Mouse (Mus musculus): ENCODE measurements around the gene Mst1r. TPM values are rescaled to one million over a fixed set of nuclear protein-coding genes. Genes with fewer than 3 reads are reported as not detected.

Mst1r gene
- polyA plus RNA-seq (2012; rRNA removed) (1.2 and 1.7 TPM in 2 replicates), polyA plus RNA-seq (2014; fragmentation: Nextera tagmentation; extraction: Ambion mirVana) (0.37 TPM in 2 replicates)

GRCm38 (mm10) chr9:107906252-107906966 is at the start of gene Mst1r:
Gene Mst1r, plus strand, starts transcription at chr9:107906873.
- peak within 1 kb of the TSS; percentile 30 to 35 for H3K4me3 ChIP-seq (ENCODE audit: insufficient read depth in 1 of 2, low read depth in 2 of 2, low read length in 2 of 2)
- H3K9me3 ChIP-seq (ENCODE audit: control insufficient read depth, low read length), result no peaks in the 10 kb centered on the region
- TF ChIP-seq EP300 (IDR thresholded peaks at IDR 0.05; ENCODE audit: low read depth) (no peak), CTCF (IDR thresholded peaks at IDR 0.05; ENCODE audit: low read depth) (no peak)
- H3K4me1 ChIP-seq (replicated peaks; ENCODE audit: control insufficient read depth in 2 of 2, insufficient read depth in 2 of 2, low read length in 1 of 2), result peaks cover 7 to 12% of the 10 kb centered on the region in 2 experiments
- no peaks in the 10 kb centered on the region for H3K36me3 ChIP-seq (replicated peaks; ENCODE audit: control insufficient read depth, insufficient read depth, low read depth)
- no peak within 1 kb of the TSS for H3K9ac ChIP-seq (replicated peaks)
- DNase-seq (ENCODE audit: low read depth in 3 of 3, low spot score in 3 of 3) (peak; percentile 38 to 50 (median 47)), ATAC-seq (ENCODE audit: insufficient read depth) (peak; percentile 68)
- H3K27ac ChIP-seq, result no peak within 1 kb of the TSS
- WGBS (ENCODE audit: insufficient replicate concordance), result 27% methylated on average over 19 of the region's 19 CpGs
- H3K27me3 ChIP-seq (ENCODE audit: control insufficient read depth, insufficient read depth, low read length), result no peaks in the 10 kb centered on the region
- peak within 1 kb of the TSS; percentile 58 for H3K4me2 ChIP-seq (ENCODE audit: low read depth)

GRCm38 (mm10) chr9:107858343-107858742 is 48.3 kb upstream of the Mst1r start:
- no peak for TF ChIP-seq CTCF (IDR thresholded peaks at IDR 0.05; ENCODE audit: low read depth)
- TF ChIP-seq EP300 (IDR thresholded peaks at IDR 0.05; ENCODE audit: low read depth), result peak; percentile 29; the same call in 1 of the 2 replicates
- WGBS (ENCODE audit: insufficient replicate concordance), result 38% methylated on average over 3 of the region's 3 CpGs
- Histone ChIP-seq H3K27me3 (ENCODE audit: control insufficient read depth, insufficient read depth, low read length) (no peaks in the 10 kb centered on the region), H3K9ac (replicated peaks) (no peak overlapping the region), H3K9me3 (ENCODE audit: control insufficient read depth, low read length) (no peaks in the 10 kb centered on the region), H3K27ac (no peak overlapping the region), H3K4me3 (ENCODE audit: insufficient read depth in 1 of 2, low read depth in 2 of 2, low read length in 2 of 2) (no peak overlapping the region), H3K4me2 (ENCODE audit: low read depth) (no peak overlapping the region), H3K36me3 (replicated peaks; ENCODE audit: control insufficient read depth, insufficient read depth, low read depth) (peaks cover 9% of the 10 kb centered on the region; the same call in 1 of the 2 replicates), H3K4me1 (replicated peaks; ENCODE audit: control insufficient read depth in 2 of 2, insufficient read depth in 2 of 2, low read length in 1 of 2) (peaks cover 0 to 4% of the 10 kb centered on the region in 2 experiments; a peak in 2 of 4 replicates)
- DNase-seq (ENCODE audit: low read depth in 3 of 3, low spot score in 3 of 3) (no peak), ATAC-seq (ENCODE audit: insufficient read depth) (peak; percentile 52)

GRCm38 (mm10) chr9:107864493-107864892 is 42.2 kb upstream of the Mst1r start:
- no peak for ATAC-seq (ENCODE audit: insufficient read depth)
- 25% methylated on average over 1 of the region's 1 CpGs for WGBS (ENCODE audit: insufficient replicate concordance)
- DNase-seq (ENCODE audit: low read depth in 3 of 3, low spot score in 3 of 3), result no peak

GRCm38 (mm10) chr9:107866081-107866480 is 40.6 kb upstream of the Mst1r start:
- Histone ChIP-seq H3K4me1 (replicated peaks; ENCODE audit: control insufficient read depth in 2 of 2, insufficient read depth in 2 of 2, low read length in 1 of 2) (peaks cover under 1 to 1% of the 10 kb centered on the region in 2 experiments), H3K4me3 (ENCODE audit: insufficient read depth in 1 of 2, low read depth in 2 of 2, low read length in 2 of 2) (no peak overlapping the region), H3K9ac (replicated peaks) (no peak overlapping the region), H3K27ac (no peak overlapping the region), H3K9me3 (ENCODE audit: control insufficient read depth, low read length) (no peaks in the 10 kb centered on the region), H3K36me3 (replicated peaks; ENCODE audit: control insufficient read depth, insufficient read depth, low read depth) (peaks cover 3% of the 10 kb centered on the region), H3K4me2 (ENCODE audit: low read depth) (no peak overlapping the region), H3K27me3 (ENCODE audit: control insufficient read depth, insufficient read depth, low read length) (no peaks in the 10 kb centered on the region)
- ATAC-seq (ENCODE audit: insufficient read depth) (no peak), DNase-seq (ENCODE audit: low read depth in 3 of 3, low spot score in 3 of 3) (no peak)
- no peak for TF ChIP-seq CTCF (IDR thresholded peaks at IDR 0.05; ENCODE audit: low read depth)
- no peak for TF ChIP-seq EP300 (IDR thresholded peaks at IDR 0.05; ENCODE audit: low read depth)
- WGBS (ENCODE audit: insufficient replicate concordance), result 87% methylated on average over 2 of the region's 2 CpGs

More at GRCm38 (mm10) chr9:107864493-107864892, 42.2 kb upstream of the Mst1r start:
- H3K4me3 ChIP-seq (ENCODE audit: insufficient read depth in 1 of 2, low read depth in 2 of 2, low read length in 2 of 2), result no peak overlapping the region
- no peak overlapping the region for H3K27ac ChIP-seq
- no peak for TF ChIP-seq EP300 (IDR thresholded peaks at IDR 0.05; ENCODE audit: low read depth)
- TF ChIP-seq CTCF (IDR thresholded peaks at IDR 0.05; ENCODE audit: low read depth), result no peak
- no peaks in the 10 kb centered on the region; a peak in 1 of 4 replicates for H3K4me1 ChIP-seq (replicated peaks; ENCODE audit: control insufficient read depth in 2 of 2, insufficient read depth in 2 of 2, low read length in 1 of 2)
- H3K9ac ChIP-seq (replicated peaks), result no peak overlapping the region
- no peak overlapping the region for H3K4me2 ChIP-seq (ENCODE audit: low read depth)
- no peaks in the 10 kb centered on the region for H3K9me3 ChIP-seq (ENCODE audit: control insufficient read depth, low read length)
- no peaks in the 10 kb centered on the region for H3K27me3 ChIP-seq (ENCODE audit: control insufficient read depth, insufficient read depth, low read length)
- no peaks in the 10 kb centered on the region; the same call in 1 of the 2 replicates for H3K36me3 ChIP-seq (replicated peaks; ENCODE audit: control insufficient read depth, insufficient read depth, low read depth)

- DNase-seq (ENCODE audit: low read depth in 3 of 3, low spot score in 3 of 3), result peak; percentile 93 to 94 (median 94)
- ATAC-seq (ENCODE audit: insufficient read depth), result peak; percentile 99
- no peaks in the 10 kb centered on the region for H3K27me3 ChIP-seq (ENCODE audit: control insufficient read depth, insufficient read depth, low read length)
- peaks cover 13% of the 10 kb centered on the region in 2 experiments for H3K4me1 ChIP-seq (replicated peaks; ENCODE audit: control insufficient read depth in 2 of 2, insufficient read depth in 2 of 2, low read length in 1 of 2)
- peak overlapping the region; percentile 95 for H3K9ac ChIP-seq (replicated peaks)
- H3K36me3 ChIP-seq (replicated peaks; ENCODE audit: control insufficient read depth, insufficient read depth, low read depth), result peaks cover 3% of the 10 kb centered on the region
- peak overlapping the region; percentile 89 to 92 for H3K4me3 ChIP-seq (ENCODE audit: insufficient read depth in 1 of 2, low read depth in 2 of 2, low read length in 2 of 2)
- TF ChIP-seq EP300 (IDR thresholded peaks at IDR 0.05; ENCODE audit: low read depth), result no peak
- no peak; the same call in 1 of the 2 replicates for TF ChIP-seq CTCF (IDR thresholded peaks at IDR 0.05; ENCODE audit: low read depth)
- WGBS (ENCODE audit: insufficient replicate concordance), result under 1% methylated on average over 79 of the region's 80 CpGs
- peak overlapping the region; percentile 93 for H3K27ac ChIP-seq
- H3K4me2 ChIP-seq (ENCODE audit: low read depth), result peak overlapping the region; percentile 84
- H3K9me3 ChIP-seq (ENCODE audit: control insufficient read depth, low read length), result no peaks in the 10 kb centered on the region
Observed at GRCm38 (mm10) chr9:107872350-107873098, 34.1 kb upstream of the Mst1r start.
